Mouse (Mus musculus): ENCODE results near the gene Ccdc33. TPM values are rescaled to one million over a fixed set of nuclear protein-coding genes. Genes with fewer than 3 reads are reported as not detected.

Gene Ccdc33
- total and polyA plus RNA-seq, 2 experiments from 2014 or later = 0.52 to 0.75 TPM

DNA sequence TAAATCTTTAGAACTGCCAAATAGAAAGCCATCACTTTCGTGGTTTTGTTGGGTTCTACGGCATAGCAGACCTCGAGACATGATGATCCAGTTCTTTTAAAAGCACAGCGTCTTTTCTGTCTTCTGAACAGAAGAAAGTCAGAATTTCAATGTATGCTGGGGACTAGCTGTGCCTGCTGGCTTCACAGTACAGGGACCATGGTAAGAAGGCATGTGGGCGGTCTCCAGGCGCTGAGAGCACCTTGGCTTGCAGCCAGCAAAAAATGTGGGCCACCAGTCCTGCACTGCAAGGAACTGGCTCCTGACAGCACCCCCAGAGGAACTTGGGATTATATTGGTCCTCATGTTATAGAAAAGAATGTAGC lies 51.9 kb downstream of the Ccdc33 start:
- Histone ChIP-seq H3K27ac (no peak overlapping the region), H3K36me3 (ENCODE audit: insufficient read depth, low read length) (no peaks in the 10 kb centered on the region), H3K9me3 (ENCODE audit: low read length) (no peaks in the 10 kb centered on the region), H3K4me3 (ENCODE audit: low read length) (no peak overlapping the region), H3K4me1 (ENCODE audit: insufficient read depth, low read length) (peaks cover 9% of the 10 kb centered on the region), H3K4me2 (ENCODE audit: low read depth, low read length) (no peak overlapping the region), H3K9ac (replicated peaks; ENCODE audit: low read length) (no peak overlapping the region), H3K27me3 (ENCODE audit: insufficient read depth, low read length) (no peaks in the 10 kb centered on the region)
- TF ChIP-seq CTCF (IDR thresholded peaks at IDR 0.05; ENCODE audit: low read depth) = no peak
- 58% methylated on average over 6 of the region's 6 CpGs for WGBS
- DNase-seq (ENCODE audit: low spot score) (no peak), ATAC-seq (no peak)

DNA sequence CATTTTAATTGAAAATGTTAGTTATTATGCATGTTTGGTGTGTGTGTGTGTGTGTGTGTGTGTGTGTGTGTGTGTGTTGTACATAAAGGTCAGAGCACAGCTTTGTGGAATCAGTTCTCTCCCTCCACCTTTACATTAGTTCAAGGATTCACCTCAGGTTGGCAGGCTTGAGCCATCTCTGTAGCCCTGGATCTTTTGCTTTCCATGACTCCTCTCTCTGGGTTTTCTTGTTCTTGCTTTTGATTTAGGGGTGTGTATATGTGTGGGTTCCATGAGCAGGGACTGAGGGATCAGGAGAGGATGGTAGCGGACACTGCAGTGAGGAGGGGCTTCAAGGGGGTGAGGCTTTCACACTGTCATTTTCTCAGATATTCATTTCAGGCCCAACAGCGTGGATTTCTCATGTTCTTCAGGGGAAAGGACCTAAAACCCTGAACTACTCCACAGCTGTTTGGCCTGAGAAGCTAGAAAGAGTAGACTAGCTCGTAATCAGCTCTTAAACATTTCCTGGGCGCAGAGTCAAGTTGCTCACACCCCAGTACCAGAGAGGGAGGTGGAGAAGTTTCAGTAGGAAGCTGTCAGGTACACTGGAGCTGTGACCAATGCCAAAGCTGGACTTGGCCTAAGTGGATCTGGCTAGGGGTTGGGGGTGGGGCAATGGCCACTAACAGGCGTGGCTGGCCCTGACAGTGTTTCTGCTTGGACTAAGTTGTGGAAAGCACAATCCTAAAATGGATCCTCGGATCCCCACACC lies 52.5 kb downstream of the Ccdc33 start:
- H3K27me3 ChIP-seq (ENCODE audit: insufficient read depth, low read length) = no peaks in the 10 kb centered on the region
- H3K4me1 ChIP-seq (ENCODE audit: insufficient read depth, low read length) = peaks cover 15% of the 10 kb centered on the region
- WGBS = 62% methylated on average over 6 of the region's 6 CpGs
- no peak overlapping the region for H3K4me2 ChIP-seq (ENCODE audit: low read depth, low read length)
- H3K36me3 ChIP-seq (ENCODE audit: insufficient read depth, low read length) = no peaks in the 10 kb centered on the region
- no peak overlapping the region for H3K4me3 ChIP-seq (ENCODE audit: low read length)
- peak; percentile 67 for TF ChIP-seq CTCF (IDR thresholded peaks at IDR 0.05; ENCODE audit: low read depth)
- peak; percentile 64 for DNase-seq (ENCODE audit: low spot score)
- 0 out of 2 replicates have a peak, but pooled peaks have one; percentile 18 for ATAC-seq
- H3K9me3 ChIP-seq (ENCODE audit: low read length) = no peaks in the 10 kb centered on the region
- H3K27ac ChIP-seq = peak overlapping the region; percentile 41; the same call in 1 of the 2 replicates
- no peak overlapping the region for H3K9ac ChIP-seq (replicated peaks; ENCODE audit: low read length)

- TF ChIP-seq CTCF (IDR thresholded peaks at IDR 0.05; ENCODE audit: low read depth) = no peak
- H3K4me2 ChIP-seq (ENCODE audit: low read depth, low read length) = no peak overlapping the region
- H3K4me1 ChIP-seq (ENCODE audit: insufficient read depth, low read length) = peaks cover 21% of the 10 kb centered on the region
- peak overlapping the region; percentile 41 for H3K27ac ChIP-seq
- no peak overlapping the region for H3K4me3 ChIP-seq (ENCODE audit: low read length)
- H3K9ac ChIP-seq (replicated peaks; ENCODE audit: low read length) = no peak overlapping the region
- DNase-seq (ENCODE audit: low spot score) = peak; percentile 70
- H3K36me3 ChIP-seq (ENCODE audit: insufficient read depth, low read length) = no peaks in the 10 kb centered on the region
- no peak for ATAC-seq
- WGBS = 12% methylated on average over 6 of the region's 6 CpGs
- H3K9me3 ChIP-seq (ENCODE audit: low read length) = no peaks in the 10 kb centered on the region
- H3K27me3 ChIP-seq (ENCODE audit: insufficient read depth, low read length) = no peaks in the 10 kb centered on the region
These were observed 53.1 kb downstream of the Ccdc33 start for GRCm38 (mm10) chr9:58065532-58065931.

DNA sequence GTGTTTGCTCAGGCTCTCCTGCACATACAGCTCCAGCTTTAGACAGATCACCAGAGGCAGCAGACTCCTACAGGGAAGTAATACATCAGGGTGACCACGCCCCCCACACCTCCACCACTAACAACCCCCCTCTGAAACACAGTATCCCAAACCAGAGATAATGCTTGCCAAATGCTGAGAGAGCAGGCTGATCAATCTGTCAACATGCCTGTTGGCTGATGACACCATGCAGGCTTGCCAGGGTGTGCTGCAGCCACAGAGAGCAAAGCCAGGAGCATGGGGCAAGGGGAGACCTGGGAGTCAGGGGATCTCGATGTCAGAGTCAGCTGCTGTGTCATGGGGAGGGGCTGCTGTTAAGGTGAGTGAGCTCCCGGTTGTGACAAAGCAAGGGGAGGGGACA lies 55.1 kb downstream of the Ccdc33 start, which contains the start of gene Stra6:
Gene Stra6 (plus strand): TSS at position 258 of the 400 bp plus-strand sequence.
- no peaks in the 10 kb centered on the region for H3K36me3 ChIP-seq (ENCODE audit: insufficient read depth, low read length)
- H3K4me1 ChIP-seq (ENCODE audit: insufficient read depth, low read length) = peaks cover 32% of the 10 kb centered on the region
- no peak within 1 kb of the TSS for H3K9ac ChIP-seq (replicated peaks; ENCODE audit: low read length)
- no peaks in the 10 kb centered on the region for H3K27me3 ChIP-seq (ENCODE audit: insufficient read depth, low read length)
- H3K9me3 ChIP-seq (ENCODE audit: low read length) = no peaks in the 10 kb centered on the region
- no peak for TF ChIP-seq CTCF (IDR thresholded peaks at IDR 0.05; ENCODE audit: low read depth)
- no peak within 1 kb of the TSS for H3K4me3 ChIP-seq (ENCODE audit: low read length)
- no peak for DNase-seq (ENCODE audit: low spot score)
- ATAC-seq = no peak
- no peak within 1 kb of the TSS for H3K4me2 ChIP-seq (ENCODE audit: low read depth, low read length)
- 21% methylated on average over 3 of the region's 3 CpGs for WGBS
- H3K27ac ChIP-seq = no peak within 1 kb of the TSS

GRCm38 (mm10) chr9:58060677-58061667 lies 57.7 kb downstream of the Ccdc33 start:
- TF ChIP-seq CTCF (IDR thresholded peaks at IDR 0.05; ENCODE audit: low read depth) = no peak
- Histone ChIP-seq H3K9me3 (ENCODE audit: low read length) (no peaks in the 10 kb centered on the region), H3K4me3 (ENCODE audit: low read length) (no peak overlapping the region), H3K27me3 (ENCODE audit: insufficient read depth, low read length) (0 out of 2 replicates have a peak, but pooled peaks cover 2% of the 10 kb centered on the region), H3K9ac (replicated peaks; ENCODE audit: low read length) (0 out of 2 replicates have a peak overlapping the region, but pooled peaks have one; percentile 6), H3K4me2 (ENCODE audit: low read depth, low read length) (no peak overlapping the region), H3K27ac (peak overlapping the region; percentile 29; the same call in 1 of the 2 replicates), H3K4me1 (ENCODE audit: insufficient read depth, low read length) (peaks cover 27% of the 10 kb centered on the region), H3K36me3 (ENCODE audit: insufficient read depth, low read length) (no peaks in the 10 kb centered on the region)
- ATAC-seq = peak; percentile 63
- whole genome bisulfite sequencing = 12% methylated on average over 23 of the region's 23 CpGs
- peak; percentile 68 for DNase-seq (ENCODE audit: low spot score)

DNA sequence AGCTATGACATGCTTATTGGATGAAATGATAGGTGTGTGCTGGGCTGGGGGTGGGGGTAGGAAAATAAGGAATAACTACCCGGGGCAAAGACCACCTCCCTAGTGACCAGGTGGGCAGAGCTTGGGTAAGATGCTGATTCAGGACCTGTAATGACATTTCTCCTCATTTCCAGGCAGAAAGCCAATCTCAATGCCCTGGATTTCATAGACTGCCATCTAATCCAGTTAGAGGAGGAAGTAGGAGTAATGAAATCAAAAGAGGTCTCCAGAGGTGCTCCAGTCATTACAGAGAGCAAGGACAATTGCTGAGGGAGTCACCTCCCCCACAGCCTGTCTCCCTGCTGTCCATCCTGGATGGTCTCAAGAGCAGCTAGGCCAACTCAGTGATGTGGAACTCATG lies 58.7 kb downstream of the Ccdc33 start:
- ATAC-seq (no peak), DNase-seq (ENCODE audit: low spot score) (no peak)
- no peak for TF ChIP-seq CTCF (IDR thresholded peaks at IDR 0.05; ENCODE audit: low read depth)
- no peak overlapping the region for H3K9ac ChIP-seq (replicated peaks; ENCODE audit: low read length)
- H3K4me2 ChIP-seq (ENCODE audit: low read depth, low read length) = no peak overlapping the region
- H3K27me3 ChIP-seq (ENCODE audit: insufficient read depth, low read length) = 0 out of 2 replicates have a peak, but pooled peaks cover 2% of the 10 kb centered on the region
- no peak overlapping the region for H3K4me3 ChIP-seq (ENCODE audit: low read length)
- H3K27ac ChIP-seq = no peak overlapping the region
- H3K36me3 ChIP-seq (ENCODE audit: insufficient read depth, low read length) = no peaks in the 10 kb centered on the region
- 37% methylated on average over 1 of the region's 1 CpGs for WGBS
- peaks cover 29% of the 10 kb centered on the region for H3K4me1 ChIP-seq (ENCODE audit: insufficient read depth, low read length)
- H3K9me3 ChIP-seq (ENCODE audit: low read length) = no peaks in the 10 kb centered on the region

Data from hindbrain, postnatal 0 days (tissue).